Mouse (Mus musculus): ENCODE measurements around the gene Tfap2e. TPM values are rescaled to one million over a fixed set of nuclear protein-coding genes. Genes with fewer than 3 reads are reported as not detected.
A peak's percentile ranks its signal among the peaks of the same experiment; 100 is the strongest.

The Tfap2e gene
- polyA plus RNA-seq, 1 experiment from 2014 or later, result 0.14 TPM

- Histone ChIP-seq H3K4me2 (ENCODE audit: low read length) (no peak overlapping the region), H3K27ac (ENCODE audit: low read depth, low read length) (no peak overlapping the region), H3K4me1 (ENCODE audit: control insufficient read depth, insufficient read depth, low read depth, low read length) (peaks cover 27% of the 10 kb centered on the region), H3K9ac (ENCODE audit: low read depth, low read length) (no peak overlapping the region; the same call in 1 of the 2 replicates), H3K4me3 (ENCODE audit: low read length) (no peak overlapping the region), H3K9me3 (ENCODE audit: control insufficient read depth, low read length) (no peaks in the 10 kb centered on the region), H3K36me3 (ENCODE audit: control insufficient read depth, insufficient read depth, low read length) (peaks cover 28% of the 10 kb centered on the region), H3K27me3 (replicated peaks; ENCODE audit: control insufficient read depth, insufficient read depth, low read length) (no peaks in the 10 kb centered on the region; the same call in 1 of the 2 replicates)
- no peak for ATAC-seq
- 82% methylated on average over 10 of the region's 10 CpGs for WGBS
Measured at GRCm38 (mm10) chr4:126746194-126746840, 10.3 kb upstream of the Tfap2e start.

DNA sequence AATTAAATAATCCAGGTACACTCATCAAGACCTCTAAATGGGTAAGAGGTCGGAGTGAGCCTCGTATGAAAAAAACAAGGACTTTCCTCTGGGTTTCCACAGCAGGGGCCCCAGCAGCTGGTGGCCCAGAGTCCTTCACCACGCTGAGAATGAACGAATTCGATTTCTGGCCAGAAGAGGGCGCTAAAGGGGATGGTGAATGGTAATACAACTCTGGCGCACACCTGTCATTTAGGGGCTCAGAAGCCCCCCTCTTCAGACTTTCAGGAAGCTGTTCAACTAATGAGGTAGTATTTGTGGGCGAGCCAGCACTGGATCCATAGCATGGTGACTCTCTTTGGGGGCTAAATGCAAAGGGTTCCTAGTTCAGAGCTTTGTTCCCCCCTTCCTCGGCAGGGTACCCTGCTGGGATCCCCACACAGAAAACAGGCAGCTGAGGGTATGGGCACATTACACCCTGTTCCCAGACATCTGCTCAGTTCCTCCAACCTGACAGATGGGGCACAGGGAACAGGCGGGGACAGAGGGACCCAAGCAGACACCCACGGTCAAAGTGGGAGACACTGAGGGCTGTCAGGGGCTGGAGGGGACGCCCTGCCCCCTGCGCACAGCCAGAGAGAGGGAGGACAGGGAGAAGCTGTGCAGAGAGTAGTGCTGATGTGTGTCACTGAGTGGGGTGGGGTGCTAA is 9.6 kb upstream of the Tfap2e start:
- Histone ChIP-seq H3K27ac (ENCODE audit: low read depth, low read length) (no peak overlapping the region), H3K27me3 (replicated peaks; ENCODE audit: control insufficient read depth, insufficient read depth, low read length) (no peaks in the 10 kb centered on the region; the same call in 1 of the 2 replicates), H3K9ac (ENCODE audit: low read depth, low read length) (no peak overlapping the region; the same call in 1 of the 2 replicates), H3K4me1 (ENCODE audit: control insufficient read depth, insufficient read depth, low read depth, low read length) (peaks cover 20% of the 10 kb centered on the region), H3K9me3 (ENCODE audit: control insufficient read depth, low read length) (no peaks in the 10 kb centered on the region), H3K36me3 (ENCODE audit: control insufficient read depth, insufficient read depth, low read length) (peaks cover 28% of the 10 kb centered on the region), H3K4me2 (ENCODE audit: low read length) (no peak overlapping the region), H3K4me3 (ENCODE audit: low read length) (no peak overlapping the region)
- 31% methylated on average over 13 of the region's 13 CpGs for WGBS
- no peak for ATAC-seq

DNA sequence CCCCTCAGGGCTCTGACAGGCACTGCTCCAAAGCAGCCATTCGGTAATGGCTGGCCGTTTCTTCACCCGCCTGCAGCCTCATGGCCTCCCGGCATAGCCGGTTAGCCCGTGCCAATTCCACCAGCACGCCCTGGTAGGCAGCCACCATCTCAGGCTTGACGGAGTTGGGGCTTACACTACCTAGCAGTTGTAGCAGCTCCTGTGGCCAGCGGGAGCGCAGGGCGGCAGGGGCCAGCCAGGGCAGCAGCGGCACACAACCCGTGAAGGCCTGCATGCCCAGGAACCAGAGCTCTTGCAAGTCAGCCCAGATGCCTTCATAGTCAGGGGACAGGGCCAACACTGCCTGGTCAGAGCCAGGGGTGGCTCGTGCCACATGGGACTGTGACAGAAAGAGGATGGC is 8.8 kb upstream of the Tfap2e start:
- peaks cover 12% of the 10 kb centered on the region for H3K4me1 ChIP-seq (ENCODE audit: control insufficient read depth, insufficient read depth, low read depth, low read length)
- no peak overlapping the region for H3K9ac ChIP-seq (ENCODE audit: low read depth, low read length)
- H3K27me3 ChIP-seq (replicated peaks; ENCODE audit: control insufficient read depth, insufficient read depth, low read length), result no peaks in the 10 kb centered on the region; the same call in 1 of the 2 replicates
- no peak overlapping the region for H3K27ac ChIP-seq (ENCODE audit: low read depth, low read length)
- no peak for ATAC-seq
- peaks cover 28% of the 10 kb centered on the region for H3K36me3 ChIP-seq (ENCODE audit: control insufficient read depth, insufficient read depth, low read length)
- no peaks in the 10 kb centered on the region for H3K9me3 ChIP-seq (ENCODE audit: control insufficient read depth, low read length)
- no peak overlapping the region for H3K4me2 ChIP-seq (ENCODE audit: low read length)
- H3K4me3 ChIP-seq (ENCODE audit: low read length), result no peak overlapping the region
- WGBS, result 84% methylated on average over 14 of the region's 14 CpGs

- H3K36me3 ChIP-seq (ENCODE audit: control insufficient read depth, insufficient read depth, low read length), result peaks cover 28% of the 10 kb centered on the region
- H3K4me1 ChIP-seq (ENCODE audit: control insufficient read depth, insufficient read depth, low read depth, low read length), result peaks cover 2% of the 10 kb centered on the region; the same call in 1 of the 2 replicates
- no peak overlapping the region for H3K27ac ChIP-seq (ENCODE audit: low read depth, low read length)
- no peak for ATAC-seq
- peaks cover 8% of the 10 kb centered on the region for H3K27me3 ChIP-seq (replicated peaks; ENCODE audit: control insufficient read depth, insufficient read depth, low read length)
- no peak overlapping the region for H3K4me2 ChIP-seq (ENCODE audit: low read length)
- H3K9me3 ChIP-seq (ENCODE audit: control insufficient read depth, low read length), result no peaks in the 10 kb centered on the region
- no peak overlapping the region for H3K4me3 ChIP-seq (ENCODE audit: low read length)
- 11% methylated on average over 11 of the region's 11 CpGs for WGBS
- H3K9ac ChIP-seq (ENCODE audit: low read depth, low read length), result no peak overlapping the region
Measured at GRCm38 (mm10) chr4:126743713-126744112, 7.7 kb upstream of the Tfap2e start.

DNA sequence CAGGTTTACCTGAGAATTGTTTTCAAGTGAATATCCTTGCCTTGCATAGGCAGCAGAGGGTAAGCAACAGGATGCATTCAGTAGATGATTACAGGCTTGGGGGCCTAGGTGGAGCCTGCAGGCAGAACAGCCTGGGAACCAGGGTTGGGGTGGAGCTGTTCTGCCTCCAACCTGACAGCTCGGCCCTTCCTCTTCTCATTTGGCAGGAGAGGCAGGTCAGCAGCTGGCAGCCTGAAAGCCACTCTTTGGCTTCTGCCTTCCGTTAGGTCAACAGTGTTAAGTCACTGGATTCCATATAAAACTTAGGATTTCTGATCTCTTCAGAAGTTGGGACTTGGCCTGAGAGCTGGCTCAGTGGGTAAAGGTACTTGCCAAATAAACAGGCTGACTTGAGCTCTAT is 6.9 kb upstream of the Tfap2e start:
- H3K4me2 ChIP-seq (ENCODE audit: low read length), result no peak overlapping the region
- H3K27me3 ChIP-seq (replicated peaks; ENCODE audit: control insufficient read depth, insufficient read depth, low read length), result peaks cover 14% of the 10 kb centered on the region
- no peak overlapping the region for H3K9ac ChIP-seq (ENCODE audit: low read depth, low read length)
- WGBS, result 59% methylated on average over 2 of the region's 2 CpGs
- peaks cover 2% of the 10 kb centered on the region; the same call in 1 of the 2 replicates for H3K4me1 ChIP-seq (ENCODE audit: control insufficient read depth, insufficient read depth, low read depth, low read length)
- no peak overlapping the region for H3K4me3 ChIP-seq (ENCODE audit: low read length)
- H3K36me3 ChIP-seq (ENCODE audit: control insufficient read depth, insufficient read depth, low read length), result peaks cover 28% of the 10 kb centered on the region
- no peak overlapping the region for H3K27ac ChIP-seq (ENCODE audit: low read depth, low read length)
- ATAC-seq, result no peak
- no peaks in the 10 kb centered on the region for H3K9me3 ChIP-seq (ENCODE audit: control insufficient read depth, low read length)

DNA sequence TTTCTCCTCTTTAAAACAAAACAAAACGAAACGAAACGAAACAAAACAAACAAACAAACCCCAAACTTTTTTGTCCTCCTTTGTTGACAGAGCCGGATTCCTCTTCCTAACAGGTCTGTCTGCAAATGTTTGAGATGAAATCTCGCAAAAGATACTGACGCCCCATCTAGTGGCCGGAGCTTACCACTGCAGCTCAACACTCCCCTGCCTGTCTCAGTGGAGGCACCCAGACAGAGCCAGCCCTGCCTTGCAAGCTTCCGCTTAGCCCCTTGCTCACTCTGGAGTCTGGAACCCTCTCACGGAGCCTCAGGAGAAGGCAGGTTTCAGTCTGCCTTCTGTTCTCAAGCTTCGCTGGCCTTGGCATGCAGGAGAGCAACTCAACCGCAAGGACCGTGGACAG is 5.4 kb upstream of the Tfap2e start:
- H3K27me3 ChIP-seq (replicated peaks; ENCODE audit: control insufficient read depth, insufficient read depth, low read length), result peaks cover 26% of the 10 kb centered on the region
- H3K36me3 ChIP-seq (ENCODE audit: control insufficient read depth, insufficient read depth, low read length), result peaks cover 19% of the 10 kb centered on the region
- H3K9ac ChIP-seq (ENCODE audit: low read depth, low read length), result no peak overlapping the region; the same call in 1 of the 2 replicates

DNA sequence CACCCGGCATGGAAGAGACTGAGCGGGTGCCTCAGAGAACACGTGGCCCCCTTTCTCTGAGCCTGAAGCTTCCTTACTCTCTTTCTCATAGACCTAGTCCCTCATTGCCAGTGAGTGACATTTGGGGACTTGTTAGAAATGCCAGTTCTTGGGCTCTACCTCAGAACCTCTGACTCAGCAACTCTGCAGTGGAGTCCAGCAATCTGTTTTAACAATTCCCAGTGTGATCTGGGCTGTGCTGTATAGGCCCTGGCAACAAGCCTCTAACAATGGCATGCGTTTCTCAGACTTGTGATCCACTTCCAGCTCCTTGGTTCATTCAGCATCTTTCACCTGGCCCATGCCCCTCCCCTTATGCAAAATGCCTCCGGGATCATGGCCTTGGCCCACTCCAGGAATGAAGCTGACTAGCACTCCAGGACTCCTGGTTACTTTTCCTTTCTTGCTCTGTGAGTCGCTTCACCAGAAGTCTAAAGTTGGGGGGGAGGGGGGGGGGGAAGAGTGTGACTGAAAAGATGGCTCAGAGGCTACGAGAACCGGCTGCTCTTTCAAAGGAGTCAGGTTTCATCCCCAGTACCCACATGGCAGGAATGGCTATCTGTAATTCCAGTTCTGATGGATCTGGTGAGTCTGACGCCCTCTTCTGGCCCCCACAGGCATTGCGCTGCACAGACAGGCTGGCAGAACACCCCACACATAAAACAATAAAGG is 4.1 kb upstream of the Tfap2e start:
- peaks cover 9% of the 10 kb centered on the region; the same call in 1 of the 2 replicates for H3K36me3 ChIP-seq (ENCODE audit: control insufficient read depth, insufficient read depth, low read length)
- H3K4me2 ChIP-seq (ENCODE audit: low read length), result no peak overlapping the region
- H3K9me3 ChIP-seq (ENCODE audit: control insufficient read depth, low read length), result no peaks in the 10 kb centered on the region
- H3K9ac ChIP-seq (ENCODE audit: low read depth, low read length), result no peak overlapping the region
- no peak overlapping the region for H3K27ac ChIP-seq (ENCODE audit: low read depth, low read length)
- peaks cover 36% of the 10 kb centered on the region for H3K27me3 ChIP-seq (replicated peaks; ENCODE audit: control insufficient read depth, insufficient read depth, low read length)
- 20% methylated on average over 9 of the region's 10 CpGs for WGBS
- ATAC-seq, result no peak
- H3K4me1 ChIP-seq (ENCODE audit: control insufficient read depth, insufficient read depth, low read depth, low read length), result peaks cover 13% of the 10 kb centered on the region
- H3K4me3 ChIP-seq (ENCODE audit: low read length), result no peak overlapping the region

More for the DNA sequence above, 5.4 kb upstream of the Tfap2e start:
- WGBS, result 6% methylated on average over 12 of the region's 12 CpGs
- H3K4me2 ChIP-seq (ENCODE audit: low read length), result peak overlapping the region; percentile 39
- no peak overlapping the region for H3K27ac ChIP-seq (ENCODE audit: low read depth, low read length)
- no peaks in the 10 kb centered on the region for H3K9me3 ChIP-seq (ENCODE audit: control insufficient read depth, low read length)
- ATAC-seq, result peak; percentile 68; the same call in 1 of the 2 replicates
- H3K4me3 ChIP-seq (ENCODE audit: low read length), result no peak overlapping the region
- H3K4me1 ChIP-seq (ENCODE audit: control insufficient read depth, insufficient read depth, low read depth, low read length), result peaks cover 2% of the 10 kb centered on the region; the same call in 1 of the 2 replicates

DNA sequence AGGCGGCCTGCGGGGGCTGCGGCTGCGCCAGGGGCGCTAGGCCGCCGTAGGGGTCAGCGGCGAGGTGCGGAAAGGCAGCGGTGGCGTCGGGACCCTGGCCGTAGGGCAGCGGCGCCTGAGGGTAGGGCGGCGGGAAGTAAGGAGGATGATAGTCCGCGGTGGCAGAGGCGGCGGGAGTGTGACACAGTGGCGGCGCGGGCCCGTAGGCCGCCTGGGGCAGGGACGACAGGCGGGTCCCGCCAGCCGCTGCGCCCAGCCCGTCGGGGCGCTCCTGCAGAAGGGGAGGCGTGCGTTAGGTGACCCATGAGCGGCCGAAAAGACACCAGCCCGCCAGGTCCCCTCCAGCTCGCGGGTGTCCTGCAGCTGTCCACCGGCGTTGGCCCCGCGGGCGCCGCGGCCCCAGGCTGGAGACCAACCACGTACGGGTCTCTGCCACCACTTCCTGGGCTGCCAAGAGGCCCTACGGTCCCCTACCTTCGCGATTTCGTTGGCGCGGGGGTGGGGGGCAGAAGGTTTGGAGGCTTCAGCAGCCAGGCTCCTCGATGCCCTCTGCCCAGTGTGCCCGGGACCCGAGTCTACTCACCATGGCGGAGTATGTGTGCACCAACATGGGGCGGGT is 549 bp downstream of the Tfap2e start:
- no peaks in the 10 kb centered on the region for H3K9me3 ChIP-seq (ENCODE audit: control insufficient read depth, low read length)
- H3K9ac ChIP-seq (ENCODE audit: low read depth, low read length), result no peak overlapping the region
- no peak for ATAC-seq
- 2% methylated on average over 52 of the region's 62 CpGs for WGBS
- peak overlapping the region; percentile 32 for H3K4me3 ChIP-seq (ENCODE audit: low read length)
- no peak overlapping the region for H3K27ac ChIP-seq (ENCODE audit: low read depth, low read length)
- peak overlapping the region; percentile 55 for H3K4me2 ChIP-seq (ENCODE audit: low read length)
- peaks cover 11% of the 10 kb centered on the region for H3K4me1 ChIP-seq (ENCODE audit: control insufficient read depth, insufficient read depth, low read depth, low read length)
- H3K27me3 ChIP-seq (replicated peaks; ENCODE audit: control insufficient read depth, insufficient read depth, low read length), result peaks cover 61% of the 10 kb centered on the region
- no peaks in the 10 kb centered on the region for H3K36me3 ChIP-seq (ENCODE audit: control insufficient read depth, insufficient read depth, low read length)
